Mouse (Mus musculus) liver, postnatal 0 days (tissue): ENCODE measurements around the gene Eif6.

Experiments
- CTCF ChIP-seq: sonication (generic); IDR thresholded peaks from 2 replicates; pipeline ENCODE4 v1.5.1; 2016; ENCODE audit warnings: antibody characterized with exemption, low read depth
- EP300 ChIP-seq: IDR thresholded peaks from 2 replicates; pipeline ENCODE4 v1.6.1; 2016; ENCODE audit warnings: antibody characterized with exemption, low read depth, mild to moderate bottlenecking

GRCm38 (mm10) chr2:155773664-155774063, 53.1 kb downstream of the Eif6 start:
- TF ChIP-seq CTCF (no peak), EP300 (no peak)
